Mouse (Mus musculus): ENCODE results near the gene Tekt2. TPM values are rescaled to one million over a fixed set of nuclear protein-coding genes. Genes with fewer than 3 reads are reported as not detected.
A peak's percentile ranks its signal among the peaks of the same experiment; 100 is the strongest.

The Tekt2 gene
- 2.3 and 2.7 TPM in 2 replicates for polyA plus RNA-seq (2016; fragmentation: Nextera tagmentation; extraction: Ambion mirVana)

DNA sequence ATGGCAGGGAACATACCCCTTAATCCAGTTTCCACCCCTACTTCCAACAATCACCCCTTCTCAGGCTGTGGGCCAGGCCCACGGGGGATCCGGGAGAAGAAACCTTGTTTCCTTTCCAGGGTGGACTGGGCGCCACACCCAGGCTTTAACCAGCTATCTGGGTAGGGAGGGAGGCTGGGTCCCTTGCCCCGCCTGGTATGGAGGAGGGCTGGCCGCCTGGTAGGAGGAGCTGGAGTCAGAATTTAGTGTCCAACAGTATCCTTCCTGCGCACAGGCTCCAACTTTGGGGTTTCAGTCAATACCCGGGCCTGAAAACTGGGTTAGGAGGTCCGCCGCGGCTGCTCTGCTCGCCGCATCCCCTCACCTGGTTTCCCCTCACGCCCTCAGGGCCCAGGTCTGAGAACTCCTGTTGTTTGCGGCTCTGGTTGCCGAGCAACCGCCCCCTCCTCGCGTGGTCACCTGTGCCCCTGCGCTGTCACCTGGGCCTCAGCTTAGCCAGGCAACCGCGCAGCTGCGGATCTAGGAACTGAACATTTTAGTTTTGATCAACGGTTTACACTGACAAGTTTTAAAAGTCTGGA lies at the start of gene Tekt2:
Gene Tekt2, minus strand, starts transcription at position 408 of the 581 bp plus-strand sequence.
- H3K27ac ChIP-seq = no peak within 1 kb of the TSS
- H3K4me3 ChIP-seq = peak within 1 kb of the TSS; percentile 29
- DNase-seq (ENCODE audit: low spot score) = peak; percentile 23
- peaks cover 25% of the 10 kb centered on the region for H3K4me1 ChIP-seq (replicated peaks)
- H3K27me3 ChIP-seq (ENCODE audit: insufficient read depth, poor library complexity, severe bottlenecking) = peaks cover 42% of the 10 kb centered on the region
- no peaks in the 10 kb centered on the region for H3K9me3 ChIP-seq
- WGBS = 9% methylated on average over 23 of the region's 23 CpGs
- no peaks in the 10 kb centered on the region for H3K36me3 ChIP-seq

DNA sequence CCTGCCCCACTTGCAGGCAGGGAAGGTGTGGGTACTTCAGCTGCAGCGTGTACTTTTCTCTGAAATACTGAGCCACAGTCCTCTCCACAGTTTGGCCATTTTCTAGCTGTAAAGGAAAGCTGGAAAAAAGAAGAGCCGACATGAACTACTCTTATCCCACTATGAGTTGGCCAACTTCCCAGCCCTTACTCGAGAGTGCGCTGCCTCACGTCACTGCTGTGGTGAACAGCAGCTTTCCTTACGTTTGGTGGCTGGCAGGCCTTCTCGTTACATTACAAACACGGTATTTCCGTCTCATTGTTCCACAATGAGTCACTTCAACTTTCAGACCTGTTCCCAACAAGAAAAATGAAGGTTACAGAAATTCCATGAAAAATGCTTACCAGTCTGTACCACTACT lies 46.0 kb upstream of the Tekt2 start:
- Histone ChIP-seq H3K9me3 (no peaks in the 10 kb centered on the region), H3K4me1 (replicated peaks) (no peaks in the 10 kb centered on the region), H3K36me3 (peaks cover 37% of the 10 kb centered on the region), H3K27ac (no peak overlapping the region), H3K27me3 (ENCODE audit: insufficient read depth, poor library complexity, severe bottlenecking) (no peaks in the 10 kb centered on the region), H3K4me3 (no peak overlapping the region)
- no peak for DNase-seq (ENCODE audit: low spot score)
- WGBS = 92% methylated on average over 9 of the region's 9 CpGs

DNA sequence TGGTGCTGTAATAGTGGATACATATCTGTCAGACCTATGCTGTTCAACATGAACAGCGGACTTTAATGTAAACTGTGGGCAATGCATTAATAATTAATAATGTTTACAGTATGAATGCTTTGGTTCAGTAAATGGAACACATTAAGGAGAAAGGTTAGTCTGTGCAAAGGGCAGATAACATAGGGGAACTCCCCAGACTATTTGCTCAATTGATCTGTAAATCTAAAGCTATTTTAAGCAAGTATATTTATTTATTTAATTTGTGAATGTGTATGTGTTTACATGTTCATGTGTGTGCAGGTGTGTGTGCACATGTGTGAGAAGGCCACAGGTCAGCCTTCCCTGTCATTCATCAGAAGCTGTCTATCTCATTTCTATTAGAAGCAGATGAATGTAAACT lies 34.6 kb upstream of the Tekt2 start:
- H3K4me3 ChIP-seq = no peak overlapping the region
- 92% methylated on average over 1 of the region's 1 CpGs for WGBS
- DNase-seq (ENCODE audit: low spot score) = no peak
- H3K27me3 ChIP-seq (ENCODE audit: insufficient read depth, poor library complexity, severe bottlenecking) = no peaks in the 10 kb centered on the region
- H3K4me1 ChIP-seq (replicated peaks) = no peaks in the 10 kb centered on the region
- peaks cover 77% of the 10 kb centered on the region for H3K36me3 ChIP-seq
- H3K27ac ChIP-seq = no peak overlapping the region
- no peaks in the 10 kb centered on the region for H3K9me3 ChIP-seq

DNA sequence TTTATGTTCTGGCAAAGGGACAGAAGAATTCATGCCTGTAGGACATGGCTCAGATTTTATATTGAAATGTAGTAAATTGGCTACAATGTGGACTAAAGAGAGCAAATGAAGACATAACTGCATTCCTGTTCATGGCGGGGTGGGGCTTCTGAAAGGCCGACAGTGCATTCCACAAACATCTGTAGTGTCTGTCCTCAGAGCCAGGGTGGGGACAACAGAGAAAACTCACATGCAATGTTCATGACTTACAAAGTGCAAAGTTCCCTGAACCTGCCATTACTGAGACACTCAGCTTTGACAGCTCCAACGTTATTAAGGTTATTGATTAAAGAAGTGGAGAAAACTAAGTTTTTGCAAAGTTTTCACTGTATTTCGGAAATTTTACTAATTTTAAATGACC lies 18.0 kb upstream of the Tekt2 start:
- Histone ChIP-seq H3K36me3 (peaks cover 28% of the 10 kb centered on the region), H3K27ac (no peak overlapping the region), H3K27me3 (ENCODE audit: insufficient read depth, poor library complexity, severe bottlenecking) (no peaks in the 10 kb centered on the region), H3K9me3 (no peaks in the 10 kb centered on the region), H3K4me1 (replicated peaks) (0 out of 2 replicates have a peak, but pooled peaks cover 4% of the 10 kb centered on the region), H3K4me3 (no peak overlapping the region)
- no peak for DNase-seq (ENCODE audit: low spot score)
- 82% methylated on average over 4 of the region's 4 CpGs for WGBS

DNA sequence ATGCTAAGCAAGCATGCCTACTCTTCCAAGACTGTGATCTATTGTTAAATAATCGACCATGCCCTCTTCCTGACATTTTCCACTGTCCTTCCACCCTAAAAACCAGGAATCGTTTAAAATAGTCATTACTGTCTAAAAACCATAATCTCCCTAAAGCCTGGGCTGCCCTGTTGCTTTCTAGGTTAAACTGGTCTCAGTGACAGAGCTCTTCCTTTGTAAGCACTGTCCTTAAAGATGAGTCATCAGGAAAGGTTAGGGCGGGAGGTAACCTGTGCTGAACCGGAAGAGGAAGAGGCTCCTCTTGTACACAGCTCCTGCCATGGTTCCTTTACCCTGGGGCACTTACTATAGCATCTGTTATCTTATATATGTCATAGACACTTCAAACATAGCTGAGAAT lies 14.0 kb upstream of the Tekt2 start:
- Histone ChIP-seq H3K27me3 (ENCODE audit: insufficient read depth, poor library complexity, severe bottlenecking) (no peaks in the 10 kb centered on the region), H3K9me3 (no peaks in the 10 kb centered on the region), H3K27ac (no peak overlapping the region), H3K36me3 (peaks cover under 1% of the 10 kb centered on the region), H3K4me1 (replicated peaks) (0 out of 2 replicates have a peak, but pooled peaks cover 4% of the 10 kb centered on the region), H3K4me3 (no peak overlapping the region)
- DNase-seq (ENCODE audit: low spot score) = no peak
- 50% methylated on average over 4 of the region's 4 CpGs for WGBS

DNA sequence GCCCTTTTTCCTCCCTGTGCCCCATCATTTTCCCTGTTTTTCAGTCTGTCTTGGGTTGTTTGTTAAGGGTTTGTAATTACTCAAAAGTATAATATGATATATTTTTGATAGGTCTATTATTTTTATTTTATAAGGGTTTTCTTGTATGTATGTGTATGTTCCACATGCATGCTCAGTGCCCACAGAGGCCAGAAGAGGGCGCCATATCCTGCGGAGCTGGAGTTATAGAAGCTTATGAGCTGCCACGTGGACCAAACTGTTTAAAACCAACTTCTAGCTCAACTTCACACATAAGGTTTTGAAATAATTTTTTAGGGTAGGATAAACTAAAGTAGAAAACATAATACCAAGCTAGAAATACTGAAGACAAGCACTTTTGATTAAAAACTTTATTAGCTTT lies 6.9 kb upstream of the Tekt2 start:
- H3K4me1 ChIP-seq (replicated peaks) = no peaks in the 10 kb centered on the region
- WGBS = 56% methylated on average over 3 of the region's 3 CpGs
- DNase-seq (ENCODE audit: low spot score) = no peak
- no peaks in the 10 kb centered on the region for H3K27me3 ChIP-seq (ENCODE audit: insufficient read depth, poor library complexity, severe bottlenecking)
- no peak overlapping the region for H3K4me3 ChIP-seq
- no peaks in the 10 kb centered on the region for H3K9me3 ChIP-seq
- no peaks in the 10 kb centered on the region; the same call in 1 of the 2 replicates for H3K36me3 ChIP-seq
- no peak overlapping the region for H3K27ac ChIP-seq

DNA sequence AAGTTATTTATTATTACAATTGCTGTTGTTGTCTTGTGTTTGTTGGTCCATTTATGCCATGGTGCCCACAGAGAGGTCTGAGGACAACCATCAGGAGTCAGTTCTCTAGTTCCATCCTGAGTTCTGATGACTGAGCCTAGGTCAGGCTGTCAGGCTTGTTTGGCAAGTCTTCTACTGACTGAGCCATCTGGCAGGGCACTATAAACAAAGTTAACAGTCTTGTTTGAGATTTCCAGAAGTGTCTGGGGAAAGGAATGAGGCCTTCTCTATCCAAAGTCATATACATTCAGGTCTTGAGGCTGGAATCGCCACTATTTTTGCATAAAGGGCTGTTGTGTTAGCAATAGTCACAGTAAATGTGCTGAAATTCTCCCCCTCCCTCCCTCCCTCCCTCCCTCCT lies 6.3 kb upstream of the Tekt2 start:
- H3K4me3 ChIP-seq = no peak overlapping the region
- 86% methylated on average over 1 of the region's 1 CpGs for WGBS
- H3K4me1 ChIP-seq (replicated peaks) = no peaks in the 10 kb centered on the region
- no peaks in the 10 kb centered on the region; the same call in 1 of the 2 replicates for H3K36me3 ChIP-seq
- no peak for DNase-seq (ENCODE audit: low spot score)
- no peak overlapping the region for H3K27ac ChIP-seq
- H3K9me3 ChIP-seq = no peaks in the 10 kb centered on the region
- no peaks in the 10 kb centered on the region for H3K27me3 ChIP-seq (ENCODE audit: insufficient read depth, poor library complexity, severe bottlenecking)

DNA sequence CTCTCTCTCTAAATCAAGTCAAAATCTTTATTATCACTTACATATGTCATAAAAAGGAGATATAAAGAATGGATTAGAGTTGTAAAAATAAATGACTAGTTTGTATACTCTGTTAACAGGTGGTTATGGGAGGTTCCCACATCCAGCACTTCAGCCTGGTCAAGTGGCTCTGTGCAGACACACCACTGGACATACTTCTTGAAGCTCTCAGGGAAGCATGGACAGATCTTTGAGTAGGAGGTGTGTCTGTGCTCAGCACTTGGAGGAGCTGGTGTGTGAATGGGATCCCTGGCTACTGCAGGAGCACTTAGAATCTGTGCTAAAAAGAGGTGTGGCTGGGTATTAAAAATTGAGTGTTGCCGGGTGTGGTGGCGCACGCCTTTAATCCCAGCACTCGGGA lies 4.8 kb upstream of the Tekt2 start:
- WGBS = 93% methylated on average over 4 of the region's 4 CpGs
- no peak overlapping the region for H3K27ac ChIP-seq
- H3K4me3 ChIP-seq = no peak overlapping the region
- peaks cover 9% of the 10 kb centered on the region for H3K27me3 ChIP-seq (ENCODE audit: insufficient read depth, poor library complexity, severe bottlenecking)
- no peak for DNase-seq (ENCODE audit: low spot score)
- no peaks in the 10 kb centered on the region for H3K9me3 ChIP-seq
- H3K36me3 ChIP-seq = no peaks in the 10 kb centered on the region; the same call in 1 of the 2 replicates
- peaks cover 3% of the 10 kb centered on the region for H3K4me1 ChIP-seq (replicated peaks)

DNA sequence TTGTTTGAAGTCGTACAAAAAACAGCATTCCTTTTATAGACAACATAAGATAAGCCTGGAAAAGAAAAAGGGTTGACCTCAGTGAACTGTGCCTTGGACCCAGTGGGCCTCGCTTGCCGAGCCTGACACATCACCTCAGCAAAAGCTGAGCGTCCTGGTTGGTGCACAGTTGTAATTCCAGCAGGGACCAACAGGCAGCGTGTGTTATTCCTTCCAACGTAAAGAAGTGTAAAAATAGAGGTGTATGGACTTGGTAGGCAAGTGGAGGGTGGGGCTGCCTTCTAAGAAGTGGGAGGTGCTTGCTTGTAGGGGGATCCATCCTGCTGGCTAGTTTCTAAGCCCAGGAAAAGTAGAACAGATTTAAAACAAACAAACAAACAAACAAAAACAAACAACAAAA lies 548 bp upstream of the Tekt2 start:
- no peaks in the 10 kb centered on the region for H3K9me3 ChIP-seq
- peaks cover 18% of the 10 kb centered on the region for H3K4me1 ChIP-seq (replicated peaks)
- no peak overlapping the region for H3K27ac ChIP-seq
- 20% methylated on average over 6 of the region's 6 CpGs for WGBS
- H3K4me3 ChIP-seq = no peak overlapping the region
- no peaks in the 10 kb centered on the region for H3K36me3 ChIP-seq
- no peak for DNase-seq (ENCODE audit: low spot score)
- H3K27me3 ChIP-seq (ENCODE audit: insufficient read depth, poor library complexity, severe bottlenecking) = peaks cover 42% of the 10 kb centered on the region

DNA sequence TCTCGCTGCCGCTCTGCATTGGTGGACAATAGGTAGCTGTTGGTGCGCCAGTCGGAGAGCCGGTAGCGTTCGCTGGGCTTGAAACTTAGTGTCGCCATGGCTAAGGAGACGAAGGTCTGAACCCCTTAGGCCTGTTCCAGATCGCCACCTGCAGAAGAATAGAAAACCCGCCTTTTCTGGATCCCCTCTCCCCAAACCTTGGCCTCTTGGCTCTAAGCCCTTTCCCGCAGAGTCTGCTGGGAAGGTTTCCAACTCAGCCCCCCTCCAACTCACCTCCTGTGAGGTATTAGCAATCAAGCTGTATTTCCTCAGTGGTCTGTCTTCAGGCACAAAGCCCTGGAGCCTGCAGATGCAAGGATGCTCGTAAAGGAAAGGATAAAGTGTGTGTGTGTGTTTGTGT lies 627 bp downstream of the Tekt2 start:
- Histone ChIP-seq H3K27ac (no peak overlapping the region), H3K27me3 (ENCODE audit: insufficient read depth, poor library complexity, severe bottlenecking) (peaks cover 42% of the 10 kb centered on the region), H3K4me3 (no peak overlapping the region), H3K36me3 (peaks cover 2% of the 10 kb centered on the region; the same call in 1 of the 2 replicates), H3K4me1 (replicated peaks) (peaks cover 30% of the 10 kb centered on the region), H3K9me3 (no peaks in the 10 kb centered on the region)
- WGBS = 28% methylated on average over 13 of the region's 13 CpGs
- no peak for DNase-seq (ENCODE audit: low spot score)

DNA sequence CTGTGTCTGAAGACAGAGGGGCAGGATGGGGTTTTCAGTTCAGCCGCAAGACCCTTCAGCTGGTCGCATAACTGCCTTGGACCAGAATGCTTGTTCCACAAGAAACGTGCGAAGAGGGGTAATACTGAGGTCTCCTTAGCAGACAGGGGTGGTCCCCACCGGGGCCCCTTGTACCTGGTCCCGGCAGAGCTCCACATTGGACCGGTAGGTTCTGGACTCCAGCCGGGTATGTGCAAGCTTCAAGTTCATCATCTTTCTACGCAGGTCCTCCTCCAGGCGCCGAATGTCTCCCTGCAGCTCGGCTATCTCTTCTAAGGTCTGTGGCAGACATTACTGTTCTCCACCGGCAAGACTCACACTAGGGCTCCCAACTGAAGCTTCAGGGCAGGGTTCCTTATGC lies 2.8 kb downstream of the Tekt2 start:
- WGBS = 93% methylated on average over 13 of the region's 13 CpGs
- Histone ChIP-seq H3K9me3 (no peaks in the 10 kb centered on the region), H3K27ac (no peak overlapping the region), H3K4me3 (no peak overlapping the region), H3K36me3 (peaks cover 24% of the 10 kb centered on the region), H3K27me3 (ENCODE audit: insufficient read depth, poor library complexity, severe bottlenecking) (peaks cover 42% of the 10 kb centered on the region), H3K4me1 (replicated peaks) (peaks cover 32% of the 10 kb centered on the region)
- no peak for DNase-seq (ENCODE audit: low spot score)

DNA sequence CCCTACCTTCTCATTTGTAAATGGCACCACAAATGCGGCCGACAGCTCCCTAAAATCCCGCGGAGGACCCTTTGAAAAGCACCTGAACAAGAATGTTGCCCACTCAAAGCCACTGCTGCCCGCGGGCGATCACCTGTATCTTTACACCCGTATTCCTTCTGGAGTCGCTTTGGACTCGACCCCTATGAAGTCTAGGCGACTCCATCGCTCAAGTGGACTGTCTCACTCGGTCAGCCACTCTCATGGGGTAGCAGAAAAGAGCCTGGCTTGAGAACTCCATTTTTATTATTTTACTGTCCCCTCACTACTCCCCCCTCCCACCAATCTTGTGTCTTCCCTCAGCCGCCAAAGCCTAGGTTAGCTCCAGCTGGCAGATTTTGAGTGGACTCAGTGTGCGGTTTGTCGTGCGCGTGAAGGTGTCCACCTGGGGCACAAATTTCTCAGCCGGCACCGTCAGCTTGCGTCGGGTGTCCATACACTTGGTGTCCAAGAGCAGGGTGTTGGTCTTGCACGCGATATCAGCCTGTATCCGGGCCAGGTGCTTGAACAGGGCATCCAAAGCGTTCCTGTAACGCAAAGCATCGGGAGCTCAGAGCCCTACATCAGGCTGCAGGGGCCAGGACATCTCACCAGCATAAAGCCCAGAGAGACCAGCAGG lies 3.5 kb downstream of the Tekt2 start:
- H3K36me3 ChIP-seq = peaks cover 31% of the 10 kb centered on the region
- DNase-seq (ENCODE audit: low spot score) = no peak
- H3K4me1 ChIP-seq (replicated peaks) = peaks cover 32% of the 10 kb centered on the region
- 54% methylated on average over 28 of the region's 28 CpGs for WGBS
- H3K9me3 ChIP-seq = no peaks in the 10 kb centered on the region
- H3K27ac ChIP-seq = peak overlapping the region; percentile 92
- H3K27me3 ChIP-seq (ENCODE audit: insufficient read depth, poor library complexity, severe bottlenecking) = peaks cover 42% of the 10 kb centered on the region
- peak overlapping the region; percentile 89 for H3K4me3 ChIP-seq

DNA sequence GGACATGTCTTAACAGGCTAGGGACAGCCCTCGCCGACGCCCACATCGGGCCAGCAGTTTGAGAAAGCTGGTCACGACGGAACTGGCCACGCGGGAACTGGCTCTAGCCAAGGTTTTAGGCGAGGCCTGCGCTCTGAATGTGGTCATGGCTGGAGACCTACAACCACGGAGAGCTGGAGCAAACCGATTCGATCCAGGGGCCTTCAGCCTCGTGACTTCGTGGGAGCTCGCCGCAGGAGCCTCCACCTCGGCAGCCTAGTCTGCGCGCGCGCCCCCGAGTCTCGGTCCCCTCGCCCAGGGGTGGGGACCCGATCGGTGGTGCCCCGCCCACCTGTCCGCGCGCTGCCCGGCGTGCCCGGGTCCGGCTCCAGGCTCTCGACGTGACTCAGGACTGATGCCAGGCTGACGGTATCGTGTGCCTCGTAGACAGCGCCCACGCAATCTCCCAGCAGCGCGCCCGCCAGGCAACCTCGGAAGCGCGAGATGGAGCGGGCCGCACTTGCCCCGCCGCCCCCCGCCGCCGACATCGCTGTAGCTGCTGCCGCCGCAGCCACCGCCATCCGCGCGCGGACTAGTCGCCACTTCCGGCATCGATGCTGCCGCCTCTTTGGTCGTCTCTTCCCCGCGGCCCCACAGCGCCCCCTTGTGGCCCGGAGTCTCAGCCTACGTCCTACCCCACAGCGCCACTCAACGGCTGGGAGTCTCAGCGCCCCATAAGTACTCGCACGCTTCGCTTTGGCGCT lies 4.2 kb downstream of the Tekt2 start, which contains the start of gene Adprhl2:
Gene Adprhl2, minus strand, starts transcription at position 593 of the 743 bp plus-strand sequence.
- Histone ChIP-seq H3K36me3 (peaks cover 38% of the 10 kb centered on the region), H3K4me3 (peak within 1 kb of the TSS; percentile 89), H3K27ac (peak within 1 kb of the TSS; percentile 92), H3K9me3 (no peaks in the 10 kb centered on the region), H3K4me1 (replicated peaks) (peaks cover 32% of the 10 kb centered on the region), H3K27me3 (ENCODE audit: insufficient read depth, poor library complexity, severe bottlenecking) (peaks cover 41% of the 10 kb centered on the region)
- peak; percentile 99 for DNase-seq (ENCODE audit: low spot score)
- WGBS = under 1% methylated on average over 80 of the region's 80 CpGs
